Mouse (Mus musculus): ENCODE results near the gene Slc12a8. TPM values are rescaled to one million over a fixed set of nuclear protein-coding genes. Genes with fewer than 3 reads are reported as not detected.

Gene Slc12a8
- polyA plus RNA-seq, 1 experiment from 2014 or later = 0.92 TPM

DNA sequence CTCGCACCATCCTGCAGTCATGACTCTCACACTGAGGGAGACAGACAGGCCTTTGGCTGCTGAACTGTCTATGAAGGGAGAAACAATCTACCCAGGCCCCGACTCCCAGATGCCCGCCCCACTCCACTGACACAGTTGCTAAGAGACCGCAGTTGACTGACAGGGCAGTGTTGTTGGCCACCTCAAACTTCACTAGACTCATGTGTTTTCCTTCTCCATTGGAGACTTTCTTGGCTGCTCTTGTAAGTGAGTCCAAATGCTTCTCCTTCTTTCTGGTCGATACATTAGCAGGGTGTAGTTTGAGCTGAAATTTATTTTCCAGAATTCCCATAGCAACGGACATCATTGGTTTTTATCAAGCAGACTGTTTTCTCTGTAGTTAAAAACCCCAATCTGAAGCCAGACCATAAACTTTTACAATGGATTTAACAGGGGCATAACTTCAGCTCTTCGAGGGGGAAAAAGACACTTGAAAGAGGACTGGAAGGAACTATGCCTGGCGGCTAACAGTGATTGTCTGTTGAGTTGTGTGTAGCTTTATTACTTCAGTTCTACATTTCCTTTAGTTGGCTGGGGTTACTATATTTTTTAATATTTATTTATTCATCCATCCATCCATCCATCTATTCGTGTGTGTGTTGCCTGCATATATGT is 36.7 kb downstream of the Slc12a8 start:
- Histone ChIP-seq H3K27me3 (no peaks in the 10 kb centered on the region), H3K36me3 (no peaks in the 10 kb centered on the region), H3K4me2 (replicated peaks) (no peak overlapping the region), H3K27ac (replicated peaks) (no peak overlapping the region), H3K4me3 (no peak overlapping the region), H3K9ac (replicated peaks) (no peak overlapping the region), H3K4me1 (peaks cover 4% of the 10 kb centered on the region; the same call in 1 of the 2 replicates), H3K9me3 (no peaks in the 10 kb centered on the region)
- ATAC-seq (replicated peaks) = no peak; the same call in 1 of the 2 replicates
- WGBS = 70% methylated on average over 9 of the region's 9 CpGs

DNA sequence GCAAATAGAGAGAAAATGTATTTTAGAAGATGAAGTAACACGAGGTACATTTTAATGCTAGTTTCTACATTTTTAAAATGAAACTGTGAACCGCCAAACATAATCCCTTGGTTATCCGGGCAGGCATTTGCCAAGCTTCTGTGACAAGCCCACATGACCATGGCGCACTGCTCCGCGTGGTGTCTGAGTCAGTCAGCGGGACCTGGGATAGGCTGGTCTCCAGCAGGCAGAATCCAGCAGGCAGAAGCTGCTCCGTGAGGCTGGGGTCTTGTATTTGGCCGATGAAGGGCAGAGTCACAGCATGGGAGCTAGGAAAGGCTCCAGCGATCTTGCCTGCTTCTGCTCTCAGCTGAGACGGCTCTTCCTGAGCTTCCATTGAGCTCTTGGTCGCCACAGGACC is 41.0 kb downstream of the Slc12a8 start:
- no peak overlapping the region for H3K9ac ChIP-seq (replicated peaks)
- no peak overlapping the region for H3K27ac ChIP-seq (replicated peaks)
- ATAC-seq (replicated peaks) = no peak
- H3K4me3 ChIP-seq = no peak overlapping the region
- 87% methylated on average over 12 of the region's 12 CpGs for WGBS
- H3K36me3 ChIP-seq = no peaks in the 10 kb centered on the region
- peaks cover 9% of the 10 kb centered on the region; the same call in 1 of the 2 replicates for H3K4me1 ChIP-seq
- no peaks in the 10 kb centered on the region for H3K27me3 ChIP-seq
- H3K4me2 ChIP-seq (replicated peaks) = no peak overlapping the region
- no peaks in the 10 kb centered on the region for H3K9me3 ChIP-seq

DNA sequence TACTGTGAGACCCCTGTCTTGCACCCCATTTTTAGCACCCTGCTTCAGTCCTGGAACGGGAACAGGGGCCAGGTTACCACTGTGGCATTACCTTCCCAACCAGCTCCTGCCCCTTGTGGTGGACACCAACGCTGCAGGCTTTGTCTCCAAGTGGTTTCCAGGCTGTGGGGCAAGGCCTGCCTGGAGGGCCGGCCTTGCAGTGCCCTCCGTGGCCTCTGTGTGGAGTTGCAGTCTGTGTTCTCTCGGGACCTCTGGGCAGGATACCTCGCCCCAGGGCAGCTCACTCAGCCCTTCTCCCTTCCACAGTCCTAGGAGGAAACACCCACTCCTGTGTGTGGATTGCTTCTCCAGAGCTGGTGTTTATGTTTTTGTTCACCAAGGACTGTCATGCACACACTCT is 43.2 kb downstream of the Slc12a8 start:
- ATAC-seq (replicated peaks) = peak; percentile 83
- 0 out of 2 replicates have a peak, but pooled peaks cover 8% of the 10 kb centered on the region for H3K4me1 ChIP-seq
- no peak overlapping the region for H3K9ac ChIP-seq (replicated peaks)
- H3K27me3 ChIP-seq = no peaks in the 10 kb centered on the region
- H3K4me3 ChIP-seq = no peak overlapping the region
- H3K9me3 ChIP-seq = no peaks in the 10 kb centered on the region
- no peak overlapping the region for H3K27ac ChIP-seq (replicated peaks)
- H3K4me2 ChIP-seq (replicated peaks) = no peak overlapping the region
- no peaks in the 10 kb centered on the region for H3K36me3 ChIP-seq
- WGBS = 0% methylated on average over 6 of the region's 6 CpGs

DNA sequence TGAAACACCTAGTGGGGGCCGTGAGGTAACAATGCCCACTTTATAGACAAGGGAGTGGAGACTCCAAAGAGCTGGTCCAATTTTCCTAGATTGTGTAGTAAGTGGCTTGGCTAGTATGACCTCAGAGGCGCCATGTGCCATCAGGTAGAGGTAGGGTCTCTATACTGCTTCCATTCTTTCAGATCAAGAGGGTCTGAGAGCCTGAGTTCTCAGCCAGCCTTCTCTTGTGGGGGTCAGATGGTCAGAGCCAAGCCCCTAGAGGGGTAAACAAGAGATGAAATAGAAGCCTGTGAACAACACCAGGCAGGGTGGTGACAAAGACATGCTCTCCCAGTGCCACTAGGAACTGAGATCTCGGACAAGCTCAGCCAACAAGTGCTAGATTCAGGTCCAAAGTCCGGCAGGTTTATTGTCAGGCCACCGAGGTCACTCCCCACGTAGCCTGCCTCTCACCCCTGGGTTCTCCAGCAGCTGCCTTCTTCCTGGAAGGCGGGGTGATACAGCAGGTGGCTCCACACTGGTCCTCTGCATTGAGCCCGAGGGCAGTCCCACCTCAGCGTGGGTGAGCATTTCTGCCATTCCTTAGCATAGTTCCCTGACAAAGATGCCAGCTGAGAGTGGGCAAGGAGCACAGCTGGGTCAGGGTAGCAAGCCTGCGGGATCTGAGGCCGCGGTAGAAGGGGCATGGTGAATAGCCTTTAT is 44.3 kb downstream of the Slc12a8 start:
- H3K27ac ChIP-seq (replicated peaks) = no peak overlapping the region
- H3K4me1 ChIP-seq = 0 out of 2 replicates have a peak, but pooled peaks cover 8% of the 10 kb centered on the region
- no peaks in the 10 kb centered on the region for H3K27me3 ChIP-seq
- no peaks in the 10 kb centered on the region for H3K36me3 ChIP-seq
- H3K9me3 ChIP-seq = no peaks in the 10 kb centered on the region
- WGBS = 75% methylated on average over 12 of the region's 12 CpGs
- H3K4me2 ChIP-seq (replicated peaks) = no peak overlapping the region
- no peak overlapping the region for H3K9ac ChIP-seq (replicated peaks)
- no peak for ATAC-seq (replicated peaks)
- H3K4me3 ChIP-seq = no peak overlapping the region

GRCm38 (mm10) chr16:33562874-33563537 is 45.9 kb downstream of the Slc12a8 start:
- no peak overlapping the region for H3K9ac ChIP-seq (replicated peaks)
- WGBS = 76% methylated on average over 12 of the region's 12 CpGs
- H3K4me2 ChIP-seq (replicated peaks) = no peak overlapping the region
- H3K4me3 ChIP-seq = no peak overlapping the region
- H3K36me3 ChIP-seq = no peaks in the 10 kb centered on the region
- H3K4me1 ChIP-seq = 0 out of 2 replicates have a peak, but pooled peaks cover 10% of the 10 kb centered on the region
- H3K9me3 ChIP-seq = no peaks in the 10 kb centered on the region
- no peak for ATAC-seq (replicated peaks)
- no peak overlapping the region for H3K27ac ChIP-seq (replicated peaks)
- no peaks in the 10 kb centered on the region for H3K27me3 ChIP-seq

DNA sequence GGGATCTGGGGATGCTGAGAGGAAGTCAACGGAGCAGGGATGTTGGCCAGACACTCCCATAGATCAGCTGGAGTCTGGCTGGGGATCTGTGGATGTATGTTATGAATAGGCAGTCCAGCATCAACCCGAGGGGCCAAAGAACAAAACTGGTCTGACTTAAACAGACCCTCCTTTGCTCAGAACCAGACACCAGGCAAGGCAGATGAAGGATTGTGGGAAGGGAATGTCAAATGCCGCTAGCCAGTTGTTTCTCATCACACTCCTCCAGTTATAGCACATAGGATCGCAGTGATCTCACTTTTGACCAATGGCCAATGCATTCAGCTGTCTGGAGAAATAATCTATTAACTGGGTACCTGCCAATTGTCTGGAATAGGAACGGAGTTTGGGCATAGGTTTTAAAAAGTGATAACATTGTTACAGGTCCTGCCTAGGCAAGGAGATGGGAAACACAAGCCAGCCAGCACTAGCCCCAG is 46.4 kb downstream of the Slc12a8 start:
- no peaks in the 10 kb centered on the region for H3K9me3 ChIP-seq
- H3K36me3 ChIP-seq = no peaks in the 10 kb centered on the region
- WGBS = 73% methylated on average over 5 of the region's 5 CpGs
- no peaks in the 10 kb centered on the region for H3K27me3 ChIP-seq
- no peak overlapping the region for H3K27ac ChIP-seq (replicated peaks)
- 0 out of 2 replicates have a peak, but pooled peaks cover 10% of the 10 kb centered on the region for H3K4me1 ChIP-seq
- H3K9ac ChIP-seq (replicated peaks) = no peak overlapping the region
- no peak overlapping the region for H3K4me2 ChIP-seq (replicated peaks)
- ATAC-seq (replicated peaks) = no peak
- no peak overlapping the region for H3K4me3 ChIP-seq

DNA sequence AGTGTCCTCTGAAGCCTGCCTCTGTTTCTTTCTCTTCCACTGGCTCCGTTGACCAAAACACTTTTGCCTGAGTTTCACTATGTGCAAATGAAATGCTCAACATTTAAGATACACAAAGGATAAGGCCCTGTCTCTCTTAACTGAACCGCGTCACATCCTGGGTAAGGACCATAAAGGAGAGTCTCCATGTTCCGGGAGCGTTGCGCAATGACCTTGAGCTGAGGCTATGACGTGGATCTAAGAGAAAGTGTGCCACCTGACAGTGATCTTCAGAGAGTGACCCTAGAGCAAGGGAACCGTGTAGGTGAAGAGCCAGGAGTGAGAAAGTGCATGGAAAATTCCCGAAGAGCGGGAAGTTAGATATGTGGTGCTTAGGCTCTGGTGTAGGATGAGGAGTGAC is 49.3 kb downstream of the Slc12a8 start:
- Histone ChIP-seq H3K9me3 (no peaks in the 10 kb centered on the region), H3K4me2 (replicated peaks) (no peak overlapping the region), H3K27ac (replicated peaks) (no peak overlapping the region), H3K27me3 (no peaks in the 10 kb centered on the region), H3K36me3 (no peaks in the 10 kb centered on the region), H3K4me1 (0 out of 2 replicates have a peak, but pooled peaks cover 5% of the 10 kb centered on the region), H3K4me3 (no peak overlapping the region), H3K9ac (replicated peaks) (no peak overlapping the region)
- WGBS = 90% methylated on average over 10 of the region's 10 CpGs
- no peak for ATAC-seq (replicated peaks)

GRCm38 (mm10) chr16:33567736-33568135 is 50.6 kb downstream of the Slc12a8 start:
- H3K27ac ChIP-seq (replicated peaks) = no peak overlapping the region
- H3K4me3 ChIP-seq = no peak overlapping the region
- no peak for ATAC-seq (replicated peaks)
- H3K9me3 ChIP-seq = no peaks in the 10 kb centered on the region
- no peak overlapping the region for H3K9ac ChIP-seq (replicated peaks)
- H3K27me3 ChIP-seq = no peaks in the 10 kb centered on the region
- no peaks in the 10 kb centered on the region for H3K36me3 ChIP-seq
- WGBS = 69% methylated on average over 4 of the region's 4 CpGs
- 0 out of 2 replicates have a peak, but pooled peaks cover 5% of the 10 kb centered on the region for H3K4me1 ChIP-seq
- H3K4me2 ChIP-seq (replicated peaks) = no peak overlapping the region

GRCm38 (mm10) chr16:33568269-33569016 is 51.3 kb downstream of the Slc12a8 start:
- no peak overlapping the region for H3K27ac ChIP-seq (replicated peaks)
- no peaks in the 10 kb centered on the region for H3K9me3 ChIP-seq
- H3K4me1 ChIP-seq = 0 out of 2 replicates have a peak, but pooled peaks cover 5% of the 10 kb centered on the region
- H3K36me3 ChIP-seq = no peaks in the 10 kb centered on the region
- no peak overlapping the region for H3K4me3 ChIP-seq
- no peak overlapping the region for H3K9ac ChIP-seq (replicated peaks)
- 86% methylated on average over 12 of the region's 12 CpGs for WGBS
- H3K4me2 ChIP-seq (replicated peaks) = no peak overlapping the region
- no peaks in the 10 kb centered on the region for H3K27me3 ChIP-seq
- ATAC-seq (replicated peaks) = no peak

DNA sequence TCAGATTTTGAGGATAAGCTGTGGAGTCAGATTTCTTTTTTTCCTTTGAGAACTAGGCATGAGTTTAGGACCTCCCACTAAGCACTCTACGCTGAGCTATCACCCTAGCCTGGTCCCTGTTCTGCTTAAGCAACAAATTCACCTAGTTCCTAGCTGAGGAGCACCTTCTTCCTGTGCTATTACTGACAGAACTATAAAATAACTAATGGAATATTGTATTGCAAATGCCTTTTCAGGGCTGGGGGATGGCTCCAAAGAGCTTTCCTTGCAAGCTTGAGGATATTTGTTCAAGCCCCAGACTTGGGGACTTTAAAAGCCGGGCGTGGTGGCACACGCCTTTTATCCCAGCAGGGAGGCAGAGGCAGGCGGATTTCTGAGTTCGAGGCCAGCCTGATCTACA is 55.5 kb downstream of the Slc12a8 start:
- WGBS = 88% methylated on average over 6 of the region's 6 CpGs
- no peak for ATAC-seq (replicated peaks)
- H3K9ac ChIP-seq (replicated peaks) = no peak overlapping the region

DNA sequence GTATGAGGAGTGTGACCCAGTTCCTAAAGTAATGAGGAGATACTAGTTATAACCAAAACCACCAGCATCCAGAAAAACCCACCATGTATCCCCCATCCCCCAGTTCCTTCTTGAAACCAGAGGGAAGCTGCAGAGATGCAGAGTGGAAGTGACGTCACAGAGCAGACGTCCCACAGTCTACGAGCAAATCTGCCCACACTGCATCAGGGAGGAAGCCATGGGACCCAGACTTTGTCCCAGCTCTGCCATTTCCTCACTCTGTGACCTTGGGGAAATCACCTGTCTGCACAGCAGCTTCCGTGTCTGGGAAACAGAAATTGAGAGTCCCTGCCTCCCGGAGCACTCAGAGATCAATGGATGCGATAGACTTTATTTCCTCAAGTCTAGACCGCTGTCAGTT is 56.6 kb downstream of the Slc12a8 start:
- no peak for ATAC-seq (replicated peaks)
- WGBS = 87% methylated on average over 7 of the region's 7 CpGs
- no peak overlapping the region for H3K4me3 ChIP-seq
- no peaks in the 10 kb centered on the region for H3K4me1 ChIP-seq
- H3K9me3 ChIP-seq = no peaks in the 10 kb centered on the region
- H3K27me3 ChIP-seq = no peaks in the 10 kb centered on the region
- no peaks in the 10 kb centered on the region for H3K36me3 ChIP-seq
- H3K27ac ChIP-seq (replicated peaks) = no peak overlapping the region
- H3K9ac ChIP-seq (replicated peaks) = no peak overlapping the region
- H3K4me2 ChIP-seq (replicated peaks) = no peak overlapping the region

More for the DNA sequence above, 55.5 kb downstream of the Slc12a8 start:
- Histone ChIP-seq H3K4me2 (replicated peaks) (no peak overlapping the region), H3K4me3 (no peak overlapping the region), H3K27me3 (no peaks in the 10 kb centered on the region), H3K27ac (replicated peaks) (no peak overlapping the region), H3K9me3 (no peaks in the 10 kb centered on the region), H3K36me3 (no peaks in the 10 kb centered on the region), H3K4me1 (0 out of 2 replicates have a peak, but pooled peaks cover under 1% of the 10 kb centered on the region)
